Mouse (Mus musculus) 3T3-L1 (cell line): ENCODE results near the gene Isca1.

Experiments used
- DNase-seq: peaks from one replicate; pipeline ENCODE4 v3.0.0-alpha.2; 2015; ENCODE audit warnings: low read depth, low spot score

Isca1 gene

DNA sequence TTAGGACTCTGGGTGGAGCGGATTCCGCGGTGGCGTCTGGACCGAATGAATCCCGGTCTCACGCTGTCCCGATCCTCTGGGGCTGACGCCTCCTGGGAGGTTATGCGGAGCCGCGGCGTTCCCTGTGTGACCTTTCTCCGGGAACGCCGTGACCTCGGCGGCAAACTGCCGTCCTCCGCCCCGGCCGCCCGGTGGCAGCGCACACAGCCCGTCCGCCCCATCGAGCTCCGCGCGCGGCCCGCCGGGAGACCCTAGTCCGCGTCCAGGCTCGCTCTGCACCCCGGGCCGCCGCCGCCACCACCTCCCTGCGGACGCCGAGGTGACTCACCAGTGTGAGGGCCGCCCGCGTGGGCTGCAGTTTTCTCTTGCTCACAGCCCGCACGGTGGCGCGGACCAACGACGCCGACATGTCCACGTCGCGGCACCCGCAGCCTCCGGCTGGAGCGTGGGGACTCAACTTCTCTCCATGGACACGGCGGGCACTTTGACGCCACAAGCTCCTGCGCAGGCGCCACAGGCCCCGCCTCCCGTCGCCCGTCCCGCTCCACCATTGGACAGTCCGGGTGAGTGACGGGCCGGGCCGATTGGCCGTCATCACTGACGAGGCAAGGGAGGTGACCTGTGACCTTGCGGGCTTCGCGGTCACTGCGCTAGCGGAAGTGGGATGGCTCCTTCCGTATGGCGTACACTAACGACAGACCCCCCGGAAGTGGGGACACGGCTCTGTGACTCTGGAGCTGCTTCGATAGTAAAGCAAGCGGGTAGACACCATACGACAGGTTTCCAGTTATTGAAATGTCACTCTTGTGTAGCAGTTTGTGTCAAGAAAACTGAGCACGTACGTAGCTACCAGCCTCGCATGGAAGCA is at the start of gene Isca1:
Gene Isca1 (minus strand): TSS at position 515 of the 868 bp plus-strand sequence.
- DNase-seq, result peak; percentile 94

DNA sequence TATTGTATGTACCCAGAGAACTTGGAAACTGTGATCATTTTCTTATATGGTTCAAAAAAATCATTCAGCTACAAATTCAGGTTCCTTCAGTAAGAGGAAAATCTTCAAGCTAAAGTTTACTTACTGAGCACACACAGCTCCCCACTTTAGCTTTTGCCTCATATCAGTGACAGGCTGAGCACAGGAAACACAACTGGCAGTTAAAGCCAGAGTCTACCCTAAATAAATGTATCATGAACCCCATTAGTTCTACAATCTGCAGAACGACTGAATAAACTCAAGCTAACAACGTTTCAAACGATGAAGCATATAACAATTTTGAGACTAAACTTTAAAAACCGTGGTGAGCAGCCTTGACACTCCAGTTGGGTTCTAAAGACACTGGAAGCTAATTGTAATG is 47.7 kb upstream of the Isca1 start:
- no peak for DNase-seq

DNA sequence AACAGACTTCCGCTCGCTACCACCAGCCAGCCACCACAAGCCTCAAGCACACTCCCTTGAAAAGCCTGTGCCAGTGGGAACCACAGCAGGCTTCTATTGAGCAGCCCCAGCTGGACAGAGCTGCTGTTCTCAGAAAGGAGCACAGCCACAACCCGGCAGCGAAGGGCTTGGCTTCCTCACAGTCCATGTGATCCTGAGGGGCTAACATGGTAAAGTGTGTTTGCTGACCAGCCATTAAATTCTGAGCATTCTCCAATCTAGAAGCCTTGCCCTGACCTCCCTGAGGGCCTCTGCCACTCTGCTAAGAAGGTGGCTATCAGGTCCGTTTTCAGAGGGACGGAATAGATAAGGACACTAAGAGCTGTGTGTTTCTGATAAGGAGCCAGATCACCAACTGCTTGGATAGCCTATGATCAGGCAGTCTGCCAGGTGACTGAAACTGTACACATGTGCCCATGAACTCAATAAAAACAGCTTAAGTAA is 44.5 kb upstream of the Isca1 start:
- no peak for DNase-seq

DNA sequence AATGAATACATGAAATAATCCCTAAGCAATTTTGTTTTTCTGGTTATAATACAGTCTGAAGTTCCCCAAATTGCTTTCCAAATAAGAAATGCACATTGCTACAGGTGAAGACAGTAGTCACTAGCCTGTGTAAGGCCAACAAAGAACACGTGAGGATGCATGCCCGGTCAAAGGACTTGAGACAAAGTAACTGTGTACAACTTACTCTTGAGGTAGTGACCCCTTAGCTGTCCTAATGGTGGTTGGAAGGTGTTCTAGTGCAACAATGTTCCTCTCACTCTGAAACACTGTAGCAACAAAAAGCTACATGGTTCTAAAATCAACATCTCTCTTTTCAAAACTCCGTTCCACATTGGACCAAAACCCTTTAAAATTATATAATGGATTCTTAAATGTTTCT is 42.0 kb upstream of the Isca1 start:
- DNase-seq, result no peak

DNA sequence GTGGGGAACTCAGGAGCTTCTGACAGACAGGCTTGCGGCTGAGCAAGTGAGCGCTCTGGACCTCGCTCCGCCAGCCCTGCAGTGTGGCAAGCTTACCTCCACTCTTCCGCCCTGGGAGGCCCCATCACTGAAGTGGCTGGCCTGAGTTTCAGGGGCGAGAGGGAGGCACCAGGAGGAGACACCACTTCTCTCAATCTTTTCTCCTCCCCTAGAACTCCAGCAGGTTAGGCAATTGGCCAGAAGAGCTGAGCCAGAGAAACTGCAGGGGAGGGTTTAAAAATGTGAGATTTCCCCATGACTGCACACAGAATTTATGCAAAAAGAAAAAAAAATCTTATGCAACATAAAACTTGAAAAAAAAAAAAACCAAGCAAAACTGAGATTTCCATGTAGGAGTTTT is 31.4 kb upstream of the Isca1 start:
- no peak for DNase-seq

DNA sequence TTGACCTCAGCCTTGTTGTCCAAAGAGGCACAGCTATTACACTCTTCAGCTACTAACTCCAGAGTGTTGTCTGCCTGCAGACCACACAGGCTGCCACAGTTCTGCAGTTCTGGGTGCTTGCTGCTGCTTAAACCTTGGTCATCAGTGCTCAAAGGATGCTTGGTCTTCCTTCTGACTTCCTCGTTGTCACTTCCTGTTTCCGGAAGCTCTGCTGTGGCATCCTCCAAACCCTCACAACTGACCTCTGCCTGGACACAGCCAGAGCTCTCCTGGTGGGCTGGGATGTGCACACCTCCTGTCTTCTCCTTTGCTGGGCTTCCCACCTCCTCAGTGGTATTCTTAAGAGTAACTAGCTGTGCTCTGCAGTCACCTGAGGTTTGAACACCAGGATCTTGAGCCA is 30.5 kb upstream of the Isca1 start:
- DNase-seq, result no peak

DNA sequence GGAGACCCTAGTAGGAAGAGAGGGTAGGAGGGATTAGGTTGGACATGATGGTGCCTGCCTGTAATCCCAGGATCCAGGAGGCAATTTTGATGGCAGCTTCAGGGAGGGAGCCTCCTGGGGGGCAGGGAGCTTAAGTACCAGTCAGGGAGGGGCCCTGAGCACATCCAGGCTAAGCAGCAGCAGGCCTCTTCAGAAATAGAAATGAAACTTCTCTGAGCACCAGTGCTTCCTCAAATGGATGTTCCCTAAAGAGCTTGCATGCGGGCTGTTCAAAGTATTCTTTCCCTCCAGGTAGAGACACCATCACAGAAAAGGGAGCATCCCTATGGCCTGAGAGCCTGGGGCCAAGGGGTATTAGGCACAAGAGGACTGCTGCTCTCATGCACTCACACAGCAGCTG is 28.7 kb upstream of the Isca1 start:
- DNase-seq, result no peak

DNA sequence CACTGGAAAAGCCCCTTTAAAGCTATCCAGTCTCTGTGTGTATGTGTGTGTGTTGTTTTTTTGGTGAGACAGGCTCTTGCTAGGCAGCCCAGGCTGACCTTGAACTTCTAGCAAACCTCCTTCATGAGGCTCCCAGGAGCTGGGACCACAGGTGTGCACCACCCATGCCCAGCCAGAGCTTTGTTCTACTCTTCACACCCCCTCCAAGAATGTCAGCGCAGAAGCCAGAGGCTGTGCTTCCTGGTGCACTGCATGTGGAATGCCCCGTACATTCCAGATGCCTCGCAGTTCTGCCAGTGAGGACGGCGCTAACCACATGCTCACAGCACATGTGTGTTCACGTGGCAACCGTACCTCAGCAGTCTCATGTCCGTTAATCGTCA is 26.8 kb upstream of the Isca1 start:
- no peak for DNase-seq

DNA sequence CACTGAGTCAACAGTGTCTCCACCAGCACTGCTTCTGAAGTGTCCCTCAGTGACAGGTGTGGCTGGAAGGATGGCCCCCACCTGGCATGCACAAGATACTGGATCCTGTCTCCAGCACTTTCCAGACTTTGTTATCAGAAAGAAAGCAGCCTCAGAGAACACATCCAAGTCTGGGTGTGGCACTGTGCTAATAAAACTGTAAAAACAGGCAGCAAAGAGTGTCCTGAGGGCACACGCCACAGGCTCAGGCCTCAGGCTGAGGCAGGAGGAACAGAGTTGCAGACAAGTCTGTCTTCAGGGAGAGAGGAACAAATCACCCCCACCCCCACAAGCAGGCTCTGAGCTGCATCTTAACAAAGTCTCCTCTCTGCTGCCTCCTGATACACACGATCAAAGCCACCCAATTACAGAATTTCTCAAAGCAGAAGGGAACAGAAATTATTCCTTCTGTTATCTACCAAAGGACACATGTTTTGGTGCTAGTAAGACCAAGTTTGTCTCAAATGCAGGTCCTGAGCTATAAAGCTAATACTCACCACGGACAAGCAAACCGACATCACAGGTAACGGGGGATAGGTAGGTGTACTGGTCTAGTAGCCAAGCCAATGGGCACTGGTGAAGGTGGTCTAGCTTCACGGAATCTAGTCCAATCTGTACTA is 26.3 kb upstream of the Isca1 start:
- no peak for DNase-seq

DNA sequence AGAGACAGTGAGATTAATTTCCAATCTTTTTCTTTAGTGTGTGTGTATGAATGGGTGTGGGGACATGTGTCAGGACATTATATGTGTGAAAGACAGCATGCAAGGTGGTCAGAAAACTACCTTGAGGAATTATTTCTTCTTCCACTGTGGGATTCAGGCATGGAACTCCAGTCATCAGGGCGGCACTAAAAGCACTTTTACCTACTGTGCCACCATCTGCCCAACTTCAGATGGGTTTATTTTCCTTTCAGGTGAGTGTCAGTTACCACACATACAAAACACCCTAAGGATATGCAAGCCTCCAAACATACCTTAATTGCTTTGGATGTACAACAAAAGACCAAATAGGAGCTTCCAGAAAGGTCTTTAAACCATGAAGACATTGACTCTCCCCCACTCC is 25.2 kb upstream of the Isca1 start:
- DNase-seq, result no peak

DNA sequence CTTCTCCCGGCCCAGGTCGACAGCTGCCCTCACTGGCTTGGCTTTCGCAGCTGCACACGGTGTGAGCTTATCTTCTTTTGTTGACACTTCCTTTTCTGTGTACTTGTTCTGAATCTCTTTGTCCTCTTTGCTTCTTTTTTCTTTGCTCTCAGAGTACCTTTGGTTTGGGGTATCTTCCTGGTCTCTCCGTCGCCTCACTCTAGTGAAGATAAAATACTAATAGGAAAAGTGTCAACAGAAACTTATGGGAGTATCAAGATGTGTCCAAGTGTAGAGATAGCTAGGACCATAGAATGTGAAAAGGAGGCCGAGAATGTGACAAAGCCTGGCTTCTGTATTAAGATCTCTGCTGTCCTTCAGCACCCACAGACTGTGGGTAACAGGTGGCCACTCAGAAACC is 12.5 kb upstream of the Isca1 start, which contains the start of gene Gm49354:
Gene Gm49354 (minus strand): TSS at position 101 of the 400 bp plus-strand sequence.
- no peak for DNase-seq

DNA sequence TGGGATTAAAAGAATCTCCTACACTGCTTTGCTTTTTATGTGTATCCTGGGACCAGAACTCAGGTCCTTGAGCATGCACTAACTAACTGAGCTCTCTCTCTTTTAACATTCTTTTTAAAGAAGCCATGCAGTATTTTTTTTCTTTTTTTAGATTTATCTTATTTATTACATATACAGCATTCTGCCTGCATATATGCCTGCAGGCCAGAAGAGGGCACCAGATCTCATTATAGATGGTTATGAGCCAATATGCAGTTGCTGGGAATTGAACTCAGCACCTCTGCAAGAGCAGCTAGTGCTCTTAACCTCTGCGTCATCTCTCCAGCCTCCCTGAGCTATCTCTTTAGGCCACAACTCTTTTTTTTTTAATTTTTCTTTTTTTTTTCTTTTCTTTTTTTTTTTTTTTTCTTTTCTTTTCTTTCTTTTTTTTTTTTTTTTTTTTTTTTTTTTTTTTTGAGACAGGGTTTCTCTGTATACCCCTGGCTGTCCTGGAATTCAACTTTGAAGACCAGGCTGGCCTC is 10.2 kb upstream of the Isca1 start:
- peak; percentile 9 for DNase-seq

DNA sequence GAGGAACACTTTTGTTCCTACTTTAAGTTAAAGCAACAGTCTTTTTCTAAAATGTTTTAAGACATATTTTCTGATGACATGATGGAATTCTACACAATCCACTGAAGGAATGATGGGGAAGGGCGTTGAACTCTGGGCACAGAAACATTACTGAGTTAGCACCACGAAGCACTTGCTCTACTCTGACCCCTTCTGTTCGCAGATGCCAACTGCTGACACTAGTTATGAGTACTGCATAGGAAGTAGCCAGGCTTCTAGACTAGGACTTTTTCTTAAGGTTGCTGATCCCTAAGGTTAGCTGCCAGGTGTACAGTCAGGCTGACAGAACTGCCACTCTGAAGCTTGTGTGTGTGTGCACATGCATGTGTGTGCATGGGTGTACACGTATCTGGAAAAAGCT is 9.6 kb upstream of the Isca1 start:
- peak; percentile 31 for DNase-seq

DNA sequence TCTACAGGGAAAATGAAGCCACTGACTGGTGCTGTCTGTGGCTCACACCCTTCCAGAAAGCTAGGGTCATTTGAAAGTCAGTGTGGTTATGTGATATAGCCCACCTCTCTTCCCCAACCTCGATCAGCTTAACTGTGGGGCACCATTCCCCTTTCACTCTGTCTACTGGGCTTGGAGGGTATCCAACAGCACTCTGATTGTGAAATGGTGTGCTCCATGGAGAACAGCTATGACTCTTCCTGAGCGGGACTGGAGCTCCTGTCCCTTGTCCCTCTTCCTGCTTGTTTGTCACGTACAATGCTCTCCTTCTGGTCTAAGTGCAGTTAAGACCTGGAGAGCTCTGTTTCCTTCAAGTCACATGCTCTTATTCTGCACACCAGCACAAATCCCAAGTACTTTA is 5.6 kb upstream of the Isca1 start:
- DNase-seq, result no peak

DNA sequence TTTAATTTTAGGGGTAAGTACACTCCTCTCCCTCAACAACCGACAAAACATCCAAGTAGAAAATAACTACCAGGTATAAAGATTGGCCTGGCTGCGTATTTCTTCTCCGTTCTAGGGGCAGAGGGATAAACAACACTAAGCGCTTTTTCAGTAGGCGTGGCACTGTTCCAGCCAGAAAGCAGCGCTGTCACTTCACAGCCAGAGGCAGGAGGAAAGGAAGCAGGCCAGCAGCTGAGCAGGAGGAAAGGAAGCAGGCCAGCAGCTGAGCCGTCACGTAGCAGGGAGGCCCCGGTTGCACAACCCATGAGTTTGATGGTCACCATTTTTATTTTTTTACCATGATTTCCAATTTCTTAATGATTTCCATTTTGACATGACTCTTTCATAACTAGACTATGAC is 1.6 kb upstream of the Isca1 start:
- DNase-seq, result peak; percentile 46

DNA sequence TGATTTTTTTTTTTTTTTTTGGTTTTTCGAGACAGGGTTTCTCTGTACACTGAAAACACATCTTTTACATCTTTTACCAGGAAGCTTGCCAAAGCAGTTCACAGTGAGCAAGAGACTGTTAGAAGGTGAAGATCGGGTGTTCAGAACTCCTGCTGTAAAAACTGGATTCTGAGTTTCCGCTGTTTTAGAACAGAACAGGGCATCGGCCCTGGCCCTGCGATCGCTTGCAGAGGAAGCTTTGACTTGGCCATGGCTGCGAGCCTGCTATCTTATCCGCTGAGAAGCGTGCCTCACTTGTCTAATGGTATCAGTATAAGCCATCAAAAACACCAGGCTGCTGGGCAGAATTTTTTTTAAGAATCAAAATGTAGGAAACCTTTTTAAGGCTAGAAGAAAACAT is 1.2 kb upstream of the Isca1 start:
- peak; percentile 16 for DNase-seq

DNA sequence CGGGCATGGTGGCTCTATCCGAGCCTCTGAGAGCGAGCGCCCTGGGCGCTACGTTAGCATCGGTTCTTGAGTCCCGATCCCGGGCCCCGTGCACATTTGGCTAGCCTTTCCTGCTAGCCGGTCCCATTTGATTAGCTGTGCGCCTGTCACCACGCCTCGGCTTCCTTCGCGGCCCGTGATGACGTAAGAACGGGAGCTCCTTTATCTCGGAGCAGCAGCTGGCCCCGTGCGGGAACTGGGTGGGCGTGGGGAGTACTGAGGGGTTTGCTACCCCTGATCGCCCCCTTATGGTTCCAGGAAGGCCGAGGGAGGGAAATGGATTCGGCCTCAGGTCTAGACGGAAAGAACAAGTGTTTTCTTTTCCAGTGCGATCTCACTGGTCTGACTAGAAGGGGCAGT is 553 bp upstream of the Isca1 start:
- peak; percentile 83 for DNase-seq

DNA sequence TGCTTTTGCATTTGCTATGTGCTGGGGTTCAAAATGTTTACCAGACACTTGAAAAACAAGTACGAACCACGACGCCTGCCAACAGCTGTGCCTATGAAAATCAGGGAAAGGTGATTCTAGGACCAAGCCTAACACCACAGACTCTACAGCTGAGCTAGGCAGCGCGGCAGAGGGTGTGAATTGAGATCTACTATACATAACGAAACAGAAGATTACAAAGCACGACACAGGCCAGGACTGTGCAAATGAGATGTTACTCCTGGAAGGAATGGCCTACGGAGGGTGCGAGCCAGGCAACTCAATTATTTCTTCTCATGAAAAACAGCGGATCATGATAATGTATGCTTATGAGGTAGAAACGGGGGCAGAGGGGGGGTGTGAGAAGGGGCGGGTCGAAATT is 1.1 kb downstream of the Isca1 start:
- peak; percentile 9 for DNase-seq

DNA sequence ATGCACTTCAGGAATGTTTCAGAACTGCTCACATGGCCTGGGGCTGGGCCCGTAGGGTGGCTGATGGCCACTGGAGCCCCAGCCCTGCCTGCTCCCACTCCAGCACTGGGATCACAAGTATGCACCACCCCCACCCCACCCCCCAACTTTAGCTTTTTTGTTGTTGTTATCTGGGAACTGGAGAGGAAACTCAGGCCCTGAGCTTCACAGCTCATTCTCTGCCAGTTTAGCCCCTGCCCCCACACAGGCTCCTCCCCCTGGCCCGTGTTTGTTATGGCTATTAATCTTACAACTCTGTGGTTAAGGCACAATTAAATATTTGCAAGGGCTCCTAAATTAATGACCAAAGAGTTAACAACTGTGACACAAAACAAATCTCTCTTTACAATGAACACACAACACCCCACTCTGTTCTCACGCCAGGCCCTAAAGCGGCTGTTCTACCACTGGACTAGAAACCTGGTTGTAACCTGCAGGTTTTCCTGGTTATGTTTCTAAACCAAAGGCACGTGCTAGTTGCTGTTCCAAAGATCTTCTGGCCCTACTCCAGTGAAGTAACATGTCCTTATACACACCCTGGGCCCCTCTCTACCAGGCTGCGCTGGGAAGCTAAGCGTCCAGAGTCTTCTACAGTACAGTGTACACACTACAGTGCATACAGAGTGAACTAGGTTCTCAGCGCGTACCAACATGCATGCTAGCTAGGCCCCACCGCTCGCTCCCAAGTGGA is 2.7 kb downstream of the Isca1 start:
- DNase-seq, result no peak

DNA sequence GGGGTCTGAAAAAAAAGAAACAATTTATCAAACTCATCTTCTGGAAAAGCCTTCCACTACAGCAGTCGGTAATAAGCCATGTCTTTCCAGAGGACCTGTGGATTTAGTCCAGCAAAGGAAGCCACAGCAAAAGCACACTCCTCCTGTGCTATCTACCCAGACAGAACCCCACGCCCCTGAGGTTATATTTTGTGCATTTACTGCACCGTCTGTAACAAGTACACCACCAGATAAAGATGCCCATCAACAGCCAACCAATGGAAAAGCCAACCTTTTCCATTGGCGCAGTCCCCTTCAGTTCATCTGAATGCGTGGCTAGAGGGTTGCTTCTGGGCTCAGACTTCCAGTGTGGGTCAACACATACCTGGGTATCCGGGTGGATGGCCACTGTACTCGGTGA is 6.8 kb downstream of the Isca1 start:
- no peak for DNase-seq

DNA sequence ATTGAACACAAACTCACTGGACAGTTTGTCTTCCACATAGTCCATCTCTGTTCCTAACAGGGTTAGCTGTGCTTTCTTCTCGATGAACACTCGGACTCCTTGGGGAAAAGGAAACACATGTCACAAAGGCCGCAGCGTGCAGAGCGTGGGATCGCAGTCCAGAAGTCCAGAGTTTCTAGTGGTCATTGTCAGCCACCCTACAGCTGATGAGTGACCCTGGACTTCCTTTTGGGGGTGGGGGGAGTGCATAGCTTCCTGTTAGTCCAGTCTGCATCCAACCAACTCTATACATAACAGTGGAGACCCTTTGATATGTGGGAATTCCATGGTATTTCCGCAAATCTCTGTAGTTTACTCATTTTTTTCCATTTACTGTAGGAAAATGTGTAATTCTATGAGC is 12.7 kb downstream of the Isca1 start:
- no peak for DNase-seq

DNA sequence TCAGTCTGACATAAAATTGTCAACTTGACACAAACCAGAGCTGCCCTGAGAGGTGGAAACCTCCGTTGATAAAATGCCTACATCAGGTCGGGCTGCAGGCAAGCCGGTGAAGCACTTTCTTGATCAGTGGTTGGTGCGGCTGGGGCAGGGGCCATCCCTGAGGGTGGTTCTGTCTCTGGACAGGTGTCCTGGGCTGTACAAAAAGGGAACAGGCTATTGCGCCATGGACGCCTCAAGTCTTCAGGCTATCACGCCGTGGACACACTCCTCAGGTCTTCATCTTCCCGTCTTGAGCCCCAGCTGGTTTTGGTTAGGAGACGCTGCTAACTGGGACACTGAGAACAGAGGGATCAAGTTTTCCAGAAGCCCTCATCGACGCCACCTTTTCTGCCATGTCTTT is 19.3 kb downstream of the Isca1 start:
- DNase-seq, result no peak
